Comparison of ENCODE assay signal across 24 mouse cellular contexts in genomic region chr1:178379224-178379623, GRCm38 (mm10). TPM values are rescaled to one million over a fixed set of nuclear protein-coding genes. Genes with fewer than 3 reads are reported as not detected.
DNase-seq lines count a peak whose midpoint lies in the region; ATAC-seq and TF ChIP-seq lines count a peak whose summit lies in the region.
"Had no signal": no experiment of that assay in that cellular context is flagged by ENCODE, and none has a peak within 500 bp of the region (broad histone marks: within the 10 kb centered on the region; RNA-seq: fewer than 3 reads in every experiment).

No protein-coding gene starts in this region.

- TF ChIP-seq RAD21 in MEL (IDR thresholded peaks at IDR 0.05; ENCODE audit: low read depth, low read length) = no peak

- ATAC-seq in liver, embryonic 14.5 days (ENCODE audit: insufficient read depth) = no peak
- ATAC-seq in liver, embryonic 11.5 days (replicated peaks; ENCODE audit: low FRiP score) = no peak
- ATAC-seq in forebrain, postnatal 0 days = no peak
- ATAC-seq: CD4-positive, CD25-positive, alpha-beta regulatory T cell, adult 4 months; forebrain, embryonic 14.5 days; forebrain, embryonic 16.5 days had no signal

- no peak for DNase-seq in liver, embryonic 14.5 days (ENCODE audit: low read depth in 3 of 3, low spot score in 3 of 3)
- no peak for DNase-seq in liver, embryonic 11.5 days (ENCODE audit: low spot score)
- no peak for DNase-seq in MEL (ENCODE audit: low read depth, low spot score)
- DNase-seq in forebrain, postnatal 0 days = no peak
- no peak for DNase-seq in kidney, adult 8-10 months
- DNase-seq: adrenal gland, adult 2 months; adrenal gland, postnatal 10 days; adrenal gland, postnatal 25 days; cerebellum, adult 11 months; cerebellum, adult 18-20 months; cerebellum, adult 8-10 months; cerebellum, adult 9-11 months; cerebellum, postnatal 14 days; cerebellum, postnatal 36 days; embryo, embryonic 11 days had no signal

- TF ChIP-seq EP300 in liver, embryonic 14.5 days (IDR thresholded peaks at IDR 0.05; ENCODE audit: low read depth) = no peak
- no peak for TF ChIP-seq EP300 in MEL (IDR thresholded peaks at IDR 0.05; ENCODE audit: low read depth in 1 of 2, low read length in 2 of 2)

- no peaks in the 10 kb centered on the region for H3K36me3 ChIP-seq in liver, embryonic 14.5 days (replicated peaks; ENCODE audit: control insufficient read depth, insufficient read depth, low read depth)
- H3K36me3 ChIP-seq in liver, embryonic 11.5 days (ENCODE audit: control insufficient read depth, insufficient read depth, low read length) = no peaks in the 10 kb centered on the region
- peaks cover 0 to 11% of the 10 kb centered on the region in 2 experiments; a peak in 2 of 4 replicates for H3K36me3 ChIP-seq in MEL (ENCODE audit: control insufficient read depth in 1 of 2, insufficient read depth in 2 of 2, low read length in 2 of 2)
- H3K36me3 ChIP-seq in forebrain, postnatal 0 days (ENCODE audit: insufficient read depth) = no peaks in the 10 kb centered on the region
- H3K36me3 ChIP-seq: embryonic facial prominence, embryonic 13.5 days; embryonic facial prominence, embryonic 15.5 days; forebrain, embryonic 10.5 days; forebrain, embryonic 12.5 days; G1E had no signal

- H3K4me3 ChIP-seq in liver, embryonic 14.5 days (ENCODE audit: insufficient read depth in 1 of 2, low read depth in 2 of 2, low read length in 2 of 2) = no peak overlapping the region
- H3K4me3 ChIP-seq in liver, embryonic 11.5 days (ENCODE audit: low read depth, low read length) = no peak overlapping the region
- H3K4me3 ChIP-seq in MEL (ENCODE audit: control insufficient read depth in 1 of 2, insufficient read depth in 1 of 2, low read depth in 2 of 2, low read length in 2 of 2) = no peak overlapping the region
- H3K4me3 ChIP-seq in forebrain, postnatal 0 days (ENCODE audit: low read depth, low read length) = no peak overlapping the region
- H3K4me3 ChIP-seq: embryonic facial prominence, embryonic 13.5 days; embryonic facial prominence, embryonic 15.5 days; erythroblast, embryonic 14.5 days; forebrain, embryonic 10.5 days; forebrain, embryonic 12.5 days had no signal

- H3K9me3 ChIP-seq in liver, embryonic 14.5 days (ENCODE audit: control insufficient read depth, low read length) = no peaks in the 10 kb centered on the region
- H3K9me3 ChIP-seq in liver, embryonic 11.5 days (ENCODE audit: control insufficient read depth, low read length) = no peaks in the 10 kb centered on the region
- no peaks in the 10 kb centered on the region for H3K9me3 ChIP-seq in MEL (replicated peaks; ENCODE audit: insufficient read depth, low read length)
- no peaks in the 10 kb centered on the region for H3K9me3 ChIP-seq in forebrain, postnatal 0 days (ENCODE audit: low read length)
- H3K9me3 ChIP-seq: embryonic facial prominence, embryonic 13.5 days; embryonic facial prominence, embryonic 15.5 days; forebrain, embryonic 10.5 days; forebrain, embryonic 12.5 days; G1E had no signal

- TF ChIP-seq POLR2A in MEL (IDR thresholded peaks at IDR 0.05; ENCODE audit: control insufficient read depth in 1 of 2, insufficient read depth in 1 of 2, low read depth in 1 of 2, low read length in 2 of 2, poor library complexity in 1 of 2) = no peak

- 81% methylated on average over 1 of the region's 1 CpGs for WGBS in liver, embryonic 14.5 days (ENCODE audit: insufficient replicate concordance)
- WGBS in liver, embryonic 11.5 days = 89% methylated on average over 1 of the region's 1 CpGs
- WGBS in forebrain, postnatal 0 days = 89% methylated on average over 1 of the region's 1 CpGs

- H3K27ac ChIP-seq in liver, embryonic 14.5 days = no peak overlapping the region
- no peak overlapping the region for H3K27ac ChIP-seq in liver, embryonic 11.5 days (ENCODE audit: low read depth, low read length)
- no peak overlapping the region for H3K27ac ChIP-seq in MEL (ENCODE audit: control insufficient read depth, low read depth, low read length)
- no peak overlapping the region for H3K27ac ChIP-seq in forebrain, postnatal 0 days (ENCODE audit: low read depth, low read length)
- H3K27ac ChIP-seq: embryonic facial prominence, embryonic 13.5 days; embryonic facial prominence, embryonic 15.5 days; forebrain, embryonic 10.5 days; forebrain, embryonic 12.5 days had no signal

- TF ChIP-seq CTCF in liver, embryonic 14.5 days (IDR thresholded peaks at IDR 0.05; ENCODE audit: low read depth) = 0 out of 2 replicates have a peak, but pooled peaks have one; percentile 15
- TF ChIP-seq CTCF in MEL (IDR thresholded peaks at IDR 0.05 in 2 of 3, conservative IDR thresholded peaks at IDR 0.05 in 1 of 3; ENCODE audit: control insufficient read depth in 1 of 3, insufficient read depth in 1 of 3, low read depth in 2 of 3, low read length in 3 of 3, poor library complexity in 1 of 3, severe bottlenecking in 1 of 3) = no peak
- no peak for TF ChIP-seq CTCF in forebrain, postnatal 0 days (IDR thresholded peaks at IDR 0.05; ENCODE audit: low read depth)

- H3K79me2 ChIP-seq in MEL (ENCODE audit: control insufficient read depth, insufficient read depth, low read length, poor library complexity) = no peaks in the 10 kb centered on the region

- H3K27me3 ChIP-seq in liver, embryonic 14.5 days (ENCODE audit: control insufficient read depth, insufficient read depth, low read length) = no peaks in the 10 kb centered on the region
- H3K27me3 ChIP-seq in liver, embryonic 11.5 days (replicated peaks; ENCODE audit: control insufficient read depth, insufficient read depth, low read length) = no peaks in the 10 kb centered on the region
- H3K27me3 ChIP-seq in MEL (ENCODE audit: control insufficient read depth in 1 of 2, insufficient read depth in 2 of 2, low read length in 2 of 2) = no peaks in the 10 kb centered on the region
- no peaks in the 10 kb centered on the region for H3K27me3 ChIP-seq in forebrain, postnatal 0 days (ENCODE audit: insufficient read depth, low read length)
- H3K27me3 ChIP-seq: embryonic facial prominence, embryonic 13.5 days; embryonic facial prominence, embryonic 15.5 days; forebrain, embryonic 12.5 days had no signal

- no peak overlapping the region for H3K9ac ChIP-seq in liver, embryonic 14.5 days (replicated peaks)
- H3K9ac ChIP-seq in liver, embryonic 11.5 days (ENCODE audit: low read depth, low read length) = no peak overlapping the region
- H3K9ac ChIP-seq in MEL (ENCODE audit: control insufficient read depth, low read depth, low read length, poor library complexity, severe bottlenecking) = no peak overlapping the region
- no peak overlapping the region for H3K9ac ChIP-seq in forebrain, postnatal 0 days
- H3K9ac ChIP-seq: embryonic facial prominence, embryonic 13.5 days; embryonic facial prominence, embryonic 15.5 days; forebrain, embryonic 12.5 days had no signal

- H3K4me2 ChIP-seq in liver, embryonic 14.5 days (ENCODE audit: low read depth) = no peak overlapping the region
- no peak overlapping the region for H3K4me2 ChIP-seq in liver, embryonic 11.5 days
- H3K4me2 ChIP-seq in forebrain, postnatal 0 days (ENCODE audit: low read depth) = no peak overlapping the region
- H3K4me2 ChIP-seq: embryonic facial prominence, embryonic 13.5 days; embryonic facial prominence, embryonic 15.5 days; forebrain, embryonic 12.5 days had no signal

- H3K4me1 ChIP-seq in liver, embryonic 14.5 days (replicated peaks; ENCODE audit: control insufficient read depth in 2 of 2, insufficient read depth in 2 of 2, low read length in 1 of 2) = peaks cover 4 to 12% of the 10 kb centered on the region in 2 experiments; a peak in 3 of 4 replicates
- H3K4me1 ChIP-seq in liver, embryonic 11.5 days (replicated peaks; ENCODE audit: control insufficient read depth, insufficient read depth, low read length) = no peaks in the 10 kb centered on the region
- H3K4me1 ChIP-seq in MEL (ENCODE audit: control insufficient read depth in 1 of 2, insufficient read depth in 2 of 2, low read length in 2 of 2) = peaks cover 3 to 6% of the 10 kb centered on the region in 2 experiments; a peak in 3 of 4 replicates
- no peaks in the 10 kb centered on the region for H3K4me1 ChIP-seq in forebrain, postnatal 0 days (ENCODE audit: insufficient read depth)
- H3K4me1 ChIP-seq: embryonic facial prominence, embryonic 13.5 days; embryonic facial prominence, embryonic 15.5 days; forebrain, embryonic 10.5 days; forebrain, embryonic 12.5 days had no signal

TF ChIP-seq in MEL, 35 proteins besides CTCF, POLR2A, EP300 and RAD21:
- peak; percentile 56; the same call in 1 of the 2 replicates for TF ChIP-seq MAFK (IDR thresholded peaks at IDR 0.05; ENCODE audit: borderline replicate concordance, low read depth, low read length)
- no peak for TF ChIP-seq MAX (IDR thresholded peaks at IDR 0.05; ENCODE audit: low read length)

RNA-seq across cellular contexts. Expression of gene Efcab2, which starts 26.7 kb away (rescaled TPM):
- polyA plus RNA-seq in liver, embryonic 14.5 days (2012; rRNA removed) = 0.19 and 0.64 TPM in 2 replicates
- 3.5 and 4.3 TPM in 2 replicates for polyA plus RNA-seq in liver, embryonic 14.5 days (2014; fragmentation: Nextera tagmentation; extraction: Ambion mirVana)
- 5.8 and 6.5 TPM in 2 replicates for polyA plus RNA-seq in liver, embryonic 11.5 days (2014; fragmentation: Nextera tagmentation; extraction: Ambion mirVana)
- total RNA-seq in MEL (2012; rRNA removed) = 0.85 and 0.98 TPM in 2 replicates
- 1 to 10 TPM in 1 of 2 experiments, not detected in 1; 3.2 TPM for polyA plus RNA-seq in MEL (2012; ENCODE audit: insufficient read depth in 1 of 2, insufficient read length in 2 of 2, low read depth in 1 of 2, low replicate concordance in 2 of 2, missing spikeins in 1 of 2)
- total RNA-seq in forebrain, postnatal 0 days (2014; rRNA removed) = 4.3 and 7.0 TPM in 2 replicates
- polyA plus RNA-seq in forebrain, postnatal 0 days (2015; fragmentation: Nextera tagmentation; extraction: Ambion mirVana) = 4.5 and 8.6 TPM in 2 replicates

RNA-seq across cellular contexts. Expression of gene Hnrnpu, which starts 41.6 kb away (rescaled TPM):
- polyA plus RNA-seq in liver, embryonic 14.5 days (2012; rRNA removed) = 86.5 and 191 TPM in 2 replicates
- 165 and 201 TPM in 2 replicates for polyA plus RNA-seq in liver, embryonic 14.5 days (2014; fragmentation: Nextera tagmentation; extraction: Ambion mirVana)
- 571 and 620 TPM in 2 replicates for polyA plus RNA-seq in liver, embryonic 11.5 days (2014; fragmentation: Nextera tagmentation; extraction: Ambion mirVana)
- total RNA-seq in MEL (2012; rRNA removed) = 373 and 409 TPM in 2 replicates
- 1,000 to 10,000 TPM in 1 of 2 experiments, 100 to 1,000 TPM in 1; 789 to 2,754 TPM for polyA plus RNA-seq in MEL (2012; ENCODE audit: insufficient read depth in 1 of 2, insufficient read length in 2 of 2, low read depth in 1 of 2, low replicate concordance in 2 of 2, missing spikeins in 1 of 2)
- 245 and 299 TPM in 2 replicates for total RNA-seq in forebrain, postnatal 0 days (2014; rRNA removed)
- 187 and 229 TPM in 2 replicates for polyA plus RNA-seq in forebrain, postnatal 0 days (2015; fragmentation: Nextera tagmentation; extraction: Ambion mirVana)
